Mouse (Mus musculus): ENCODE results near the gene Nphs2.

- no peak for TF ChIP-seq CTCF (IDR thresholded peaks at IDR 0.05; ENCODE audit: low read depth)
- TF ChIP-seq EP300 (IDR thresholded peaks at IDR 0.05; ENCODE audit: low read depth): no peak
Measured at GRCm38 (mm10) chr1:156273647-156274046, 36.9 kb upstream of the Nphs2 start.
